Mouse (Mus musculus) liver, embryonic 13.5 days (tissue): ENCODE data around the gene Csdc2. TPM values are rescaled to one million over a fixed set of nuclear protein-coding genes. Genes with fewer than 3 reads are reported as not detected.
"Not testable (repeated sequence)": the region's sequence is repeated elsewhere in the genome, so short reads cannot be mapped to it uniquely, and the experiment has no call there.

Source experiments
- ATAC-seq: fragments of 200-750 bp; cut with Nextera tagmentation; 2 replicates; pipeline ENCODE4 v1.8.0; 2017; ENCODE audit warnings: low read depth, mild to moderate bottlenecking, moderate number of reproducible peaks, moderate library complexity
- DNase-seq: peaks from one replicate; pipeline ENCODE4 v3.0.0; 2022
- H3K27ac ChIP-seq: fragments of 300-500 bp; sonication (generic); 2 replicates; pipeline ENCODE4 v1.5.1; 2015; ENCODE audit warnings: moderate library complexity, mild to moderate bottlenecking, inconsistent platforms
- H3K27me3 ChIP-seq: fragments of 300-500 bp; sonication (generic); 2 replicates; pipeline ENCODE4 v1.6.1; 2015; ENCODE audit warnings: mild to moderate bottlenecking, inconsistent platforms
- H3K36me3 ChIP-seq: fragments of 300-500 bp; sonication (generic); 2 replicates; pipeline ENCODE4 v1.6.1; 2015; ENCODE audit warnings: mild to moderate bottlenecking, inconsistent platforms
- H3K4me1 ChIP-seq: fragments of 300-500 bp; sonication (generic); replicated peaks from 2 replicates; pipeline ENCODE4 v1.6.1; 2015; ENCODE audit warnings: inconsistent platforms
- H3K4me2 ChIP-seq: fragments of 300-500 bp; sonication (generic); 2 replicates; pipeline ENCODE4 v1.6.1; 2015; ENCODE audit warnings: inconsistent platforms, mild to moderate bottlenecking, moderate library complexity
- H3K4me3 ChIP-seq: fragments of 300-500 bp; sonication (generic); replicated peaks from 2 replicates; pipeline ENCODE4 v1.5.1; 2015; ENCODE audit warnings: mild to moderate bottlenecking, inconsistent platforms
- H3K9ac ChIP-seq: fragments of 300-500 bp; sonication (generic); 2 replicates; pipeline ENCODE4 v1.6.1; 2015; ENCODE audit warnings: mild to moderate bottlenecking, inconsistent platforms
- H3K9me3 ChIP-seq: fragments of 300-500 bp; sonication (generic); replicated peaks from 2 replicates; pipeline ENCODE4 v1.6.1; 2016; ENCODE audit warnings: inconsistent platforms
- WGBS: fragments of 180-500 bp; shearing (Covaris S2); methylation state at CpG from one replicate; pipeline ENCODE4 v1.1.7; 2015; ENCODE audit not compliant: insufficient replicate concordance; 5-methylcytosine and 5-hydroxymethylcytosine counted together
- polyA plus RNA-seq: library from polyadenylated mRNA; unstranded; fragments of >200 nt; fragmentation: Nextera tagmentation; extraction: Ambion mirVana; gene quantifications from 2 replicates; pipeline ENCODE4 v1.2.1, GENCODE M21; 2015

Csdc2 gene
- polyA plus RNA-seq, 1 experiment from 2014 or later = 1.1 TPM

DNA sequence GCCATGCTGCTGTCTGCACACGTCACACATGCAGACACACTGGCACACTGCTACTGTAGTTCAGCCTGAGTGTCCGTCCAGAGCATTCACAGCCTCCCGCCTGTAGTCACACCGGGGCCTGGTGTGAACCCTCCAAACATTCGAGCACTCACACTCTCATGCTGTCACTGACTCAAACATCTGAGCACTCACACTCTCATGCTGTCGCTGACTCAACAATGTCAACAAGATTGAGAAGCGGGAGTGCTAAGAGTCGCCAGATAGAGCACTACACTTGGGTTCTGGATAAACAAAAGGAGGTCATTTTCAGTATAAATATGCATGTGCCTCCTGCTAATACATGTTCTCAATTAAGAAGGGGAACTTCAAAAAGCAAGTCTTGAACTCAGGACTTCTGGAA lies 28.6 kb upstream of the Csdc2 start:
- H3K4me2 ChIP-seq = no peak overlapping the region
- 87% methylated on average over 8 of the region's 8 CpGs for WGBS
- no peak for DNase-seq
- peaks cover 92% of the 10 kb centered on the region for H3K36me3 ChIP-seq
- no peak overlapping the region for H3K9ac ChIP-seq
- no peak overlapping the region for H3K27ac ChIP-seq
- H3K4me1 ChIP-seq = 0 out of 2 replicates have a peak, but pooled peaks cover 5% of the 10 kb centered on the region
- no peak for ATAC-seq
- H3K9me3 ChIP-seq = no peaks in the 10 kb centered on the region
- no peak overlapping the region for H3K4me3 ChIP-seq
- no peaks in the 10 kb centered on the region for H3K27me3 ChIP-seq

- not testable (repeated sequence) for H3K9ac ChIP-seq, H3K27me3 ChIP-seq, ATAC-seq, H3K4me3 ChIP-seq, H3K27ac ChIP-seq, H3K9me3 ChIP-seq, H3K4me1 ChIP-seq, H3K4me2 ChIP-seq, DNase-seq
- WGBS = 72% methylated on average over 4 of the region's 4 CpGs
- H3K36me3 ChIP-seq = peaks cover 92% of the 10 kb centered on the region
Observed at GRCm38 (mm10) chr15:81908767-81909166, 27.8 kb upstream of the Csdc2 start.

DNA sequence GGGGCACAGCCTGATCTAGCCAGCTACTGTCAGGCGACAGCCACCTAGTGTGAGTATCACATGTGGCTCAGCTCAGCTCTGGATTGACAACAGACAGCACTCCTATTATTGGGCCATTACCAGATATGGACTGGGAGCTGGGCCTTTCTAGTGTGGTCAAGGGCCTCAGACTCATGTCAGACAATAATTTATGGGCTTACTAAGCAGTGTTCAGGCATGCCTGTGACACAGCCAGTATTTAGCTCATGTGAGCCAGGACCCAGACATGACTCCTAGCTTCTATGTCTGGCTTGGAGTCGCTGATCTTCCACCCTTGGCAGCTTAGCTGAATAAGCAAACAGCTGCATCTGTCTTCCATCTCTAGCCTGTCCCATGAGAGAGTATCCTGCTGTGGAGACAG lies 24.1 kb upstream of the Csdc2 start:
- no peaks in the 10 kb centered on the region for H3K9me3 ChIP-seq
- ATAC-seq = no peak

DNA sequence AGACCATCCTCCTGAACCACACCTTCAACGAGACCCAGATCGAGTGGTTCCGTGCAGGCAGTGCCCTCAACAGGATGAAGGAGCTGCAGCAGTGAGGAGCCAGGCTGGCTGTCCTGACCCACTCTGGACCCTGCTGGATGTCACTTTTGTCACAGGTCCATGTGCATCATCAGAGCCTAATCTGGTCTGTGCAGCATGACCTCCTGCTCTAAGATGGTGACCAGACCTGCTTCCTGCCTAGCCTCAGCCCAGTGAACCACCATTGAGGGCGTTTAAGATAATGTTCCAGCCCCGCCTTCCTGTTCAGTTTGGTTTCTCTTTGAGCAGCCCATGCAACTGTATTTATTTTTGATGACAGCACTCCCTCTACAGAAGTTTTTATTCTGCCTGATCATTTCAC lies 21.9 kb upstream of the Csdc2 start:
- Histone ChIP-seq H3K4me2 (no peak overlapping the region), H3K9ac (no peak overlapping the region), H3K27me3 (no peaks in the 10 kb centered on the region), H3K4me1 (peaks cover 30% of the 10 kb centered on the region), H3K4me3 (no peak overlapping the region), H3K27ac (peak overlapping the region; percentile 63), H3K9me3 (no peaks in the 10 kb centered on the region), H3K36me3 (peaks cover 98% of the 10 kb centered on the region)
- WGBS = 46% methylated on average over 5 of the region's 5 CpGs
- ATAC-seq (peak; percentile 53), DNase-seq (peak; percentile 32)

More for the DNA sequence above, 24.1 kb upstream of the Csdc2 start:
- no peak for DNase-seq
- Histone ChIP-seq H3K27ac (no peak overlapping the region), H3K36me3 (peaks cover 94% of the 10 kb centered on the region), H3K9ac (no peak overlapping the region), H3K4me1 (peaks cover 30% of the 10 kb centered on the region), H3K4me2 (no peak overlapping the region), H3K27me3 (no peaks in the 10 kb centered on the region), H3K4me3 (no peak overlapping the region)
- WGBS = 79% methylated on average over 2 of the region's 2 CpGs

DNA sequence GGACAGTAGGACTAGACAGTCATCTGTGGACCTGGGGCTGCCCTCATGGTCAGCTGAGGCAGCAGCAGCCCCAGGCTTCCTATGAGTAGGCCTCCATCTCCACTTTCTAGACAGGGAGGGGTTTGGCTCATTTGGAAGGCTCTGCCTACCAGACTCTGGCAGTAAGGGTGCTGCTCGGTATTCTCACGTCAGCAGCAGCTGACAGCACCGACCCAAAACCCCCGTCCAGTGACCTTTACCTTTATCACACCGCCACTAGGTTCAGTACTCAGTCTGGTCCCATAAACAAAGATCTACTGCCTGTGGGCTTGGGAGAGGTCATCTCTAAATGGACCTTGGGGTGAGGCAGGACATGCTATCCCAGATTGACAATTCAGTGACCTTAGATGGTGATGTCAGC lies 20.9 kb upstream of the Csdc2 start:
- no peaks in the 10 kb centered on the region for H3K27me3 ChIP-seq
- peak overlapping the region; percentile 63; the same call in 1 of the 2 replicates for H3K27ac ChIP-seq
- 0 out of 2 replicates have a peak overlapping the region, but pooled peaks have one; percentile 5 for H3K9ac ChIP-seq
- H3K4me2 ChIP-seq = no peak overlapping the region
- whole genome bisulfite sequencing = 77% methylated on average over 5 of the region's 5 CpGs
- peaks cover 30% of the 10 kb centered on the region for H3K4me1 ChIP-seq
- H3K4me3 ChIP-seq = no peak overlapping the region
- DNase-seq (no peak), ATAC-seq (no peak)
- no peaks in the 10 kb centered on the region for H3K9me3 ChIP-seq
- peaks cover 95% of the 10 kb centered on the region for H3K36me3 ChIP-seq

DNA sequence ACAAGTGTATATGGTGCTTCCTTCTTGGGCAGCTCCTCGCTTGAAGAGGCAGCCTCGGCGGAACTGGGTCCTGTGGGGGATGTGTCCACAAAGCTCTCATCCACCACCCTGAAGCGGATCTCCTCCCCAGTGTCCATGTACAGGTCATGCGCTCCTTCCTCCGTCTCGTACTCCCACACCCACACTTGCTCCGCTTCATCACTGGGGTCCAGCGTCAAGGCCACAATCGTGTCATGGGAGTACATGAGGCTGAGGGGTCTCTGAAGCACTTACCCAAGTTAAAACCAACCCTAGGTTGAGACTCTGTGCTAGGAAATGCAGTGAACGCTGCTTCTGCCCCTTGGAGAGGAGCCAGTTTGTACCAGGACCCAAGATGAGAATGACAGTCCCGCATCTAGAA lies 19.4 kb upstream of the Csdc2 start:
- no peak for ATAC-seq
- Histone ChIP-seq H3K4me3 (no peak overlapping the region), H3K4me1 (peaks cover 35% of the 10 kb centered on the region), H3K27me3 (no peaks in the 10 kb centered on the region), H3K9ac (no peak overlapping the region), H3K27ac (peak overlapping the region; percentile 25; the same call in 1 of the 2 replicates), H3K4me2 (no peak overlapping the region), H3K36me3 (peaks cover 93% of the 10 kb centered on the region), H3K9me3 (no peaks in the 10 kb centered on the region)
- no peak for DNase-seq
- WGBS = 89% methylated on average over 12 of the region's 12 CpGs

GRCm38 (mm10) chr15:81917621-81918463 lies 18.7 kb upstream of the Csdc2 start:
- peaks cover 91% of the 10 kb centered on the region for H3K36me3 ChIP-seq

DNA sequence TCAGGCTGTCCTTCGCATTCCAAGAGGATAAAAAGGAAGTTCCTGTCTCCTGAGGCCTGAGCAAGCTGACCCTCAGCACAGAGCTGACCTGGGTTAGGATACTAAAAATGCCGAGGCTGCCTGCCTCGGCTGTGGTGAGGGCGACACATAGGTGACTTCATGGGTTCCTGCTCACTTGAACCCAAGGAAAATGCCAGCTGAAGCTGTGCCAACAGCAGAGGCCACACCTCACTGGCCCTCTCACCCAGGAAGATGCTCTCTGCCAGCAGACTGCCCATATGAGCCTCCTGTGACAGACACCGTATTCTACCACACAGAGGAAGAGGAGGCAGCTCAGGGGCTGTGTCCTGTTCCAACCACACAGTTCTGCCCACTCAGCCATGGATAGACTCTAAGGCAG lies 17.5 kb upstream of the Csdc2 start:
- Histone ChIP-seq H3K36me3 (peaks cover 90% of the 10 kb centered on the region), H3K27me3 (no peaks in the 10 kb centered on the region), H3K4me2 (no peak overlapping the region), H3K4me3 (no peak overlapping the region), H3K9me3 (no peaks in the 10 kb centered on the region), H3K27ac (no peak overlapping the region), H3K4me1 (peaks cover 34% of the 10 kb centered on the region), H3K9ac (no peak overlapping the region)
- DNase-seq (no peak), ATAC-seq (no peak)
- WGBS = 85% methylated on average over 5 of the region's 5 CpGs

More at GRCm38 (mm10) chr15:81917621-81918463, 18.7 kb upstream of the Csdc2 start:
- Histone ChIP-seq H3K27me3 (no peaks in the 10 kb centered on the region), H3K27ac (0 out of 2 replicates have a peak overlapping the region, but pooled peaks have one; percentile 25), H3K4me3 (no peak overlapping the region), H3K9ac (no peak overlapping the region), H3K4me1 (peaks cover 30% of the 10 kb centered on the region), H3K4me2 (no peak overlapping the region), H3K9me3 (no peaks in the 10 kb centered on the region)
- ATAC-seq = peak; percentile 53
- DNase-seq = peak; percentile 62
- WGBS = 59% methylated on average over 6 of the region's 6 CpGs

- Histone ChIP-seq H3K9me3 (no peaks in the 10 kb centered on the region), H3K4me2 (no peak overlapping the region), H3K9ac (no peak overlapping the region), H3K27me3 (no peaks in the 10 kb centered on the region), H3K36me3 (peaks cover 74% of the 10 kb centered on the region), H3K4me1 (peaks cover 34% of the 10 kb centered on the region), H3K4me3 (no peak overlapping the region), H3K27ac (no peak overlapping the region)
- no peak for ATAC-seq
- no peak for DNase-seq
- 84% methylated on average over 10 of the region's 10 CpGs for WGBS
Observed at GRCm38 (mm10) chr15:81920546-81921217, 15.9 kb upstream of the Csdc2 start.

- peaks cover 36% of the 10 kb centered on the region for H3K4me1 ChIP-seq
- WGBS = 69% methylated on average over 5 of the region's 5 CpGs
- H3K27ac ChIP-seq = no peak overlapping the region
Observed at GRCm38 (mm10) chr15:81921255-81921654, 15.3 kb upstream of the Csdc2 start.

GRCm38 (mm10) chr15:81924933-81925332 lies 11.6 kb upstream of the Csdc2 start:
- Histone ChIP-seq H3K4me1 (peaks cover 54% of the 10 kb centered on the region), H3K36me3 (peaks cover 34% of the 10 kb centered on the region), H3K27ac (peak overlapping the region; percentile 79), H3K9ac (peak overlapping the region; percentile 86), H3K27me3 (0 out of 2 replicates have a peak, but pooled peaks cover 2% of the 10 kb centered on the region), H3K4me2 (peak overlapping the region; percentile 100), H3K9me3 (no peaks in the 10 kb centered on the region), H3K4me3 (peak overlapping the region; percentile 81)
- 33% methylated on average over 11 of the region's 11 CpGs for WGBS
- DNase-seq (peak; percentile 54), ATAC-seq (peak; percentile 61)

More at GRCm38 (mm10) chr15:81921255-81921654, 15.3 kb upstream of the Csdc2 start:
- H3K4me3 ChIP-seq = no peak overlapping the region
- DNase-seq = no peak
- ATAC-seq = no peak
- no peak overlapping the region for H3K9ac ChIP-seq
- H3K36me3 ChIP-seq = peaks cover 68% of the 10 kb centered on the region
- H3K27me3 ChIP-seq = no peaks in the 10 kb centered on the region
- H3K9me3 ChIP-seq = no peaks in the 10 kb centered on the region
- no peak overlapping the region for H3K4me2 ChIP-seq
